Mouse (Mus musculus): ENCODE results near the gene Ppara. TPM values are rescaled to one million over a fixed set of nuclear protein-coding genes. Genes with fewer than 3 reads are reported as not detected.

Gene Ppara
- total RNA-seq, 2 experiments from 2014 or later = 30.9 to 107 TPM

GRCm38 (mm10) chr15:85792819-85793218, 58.0 kb downstream of the Ppara start:
- no peak for DNase-seq (ENCODE audit: low spot score in 2 of 2)

- no peak for DNase-seq (ENCODE audit: low spot score in 2 of 2)
Observed at GRCm38 (mm10) chr15:85795516-85795915, 60.7 kb downstream of the Ppara start.

DNA sequence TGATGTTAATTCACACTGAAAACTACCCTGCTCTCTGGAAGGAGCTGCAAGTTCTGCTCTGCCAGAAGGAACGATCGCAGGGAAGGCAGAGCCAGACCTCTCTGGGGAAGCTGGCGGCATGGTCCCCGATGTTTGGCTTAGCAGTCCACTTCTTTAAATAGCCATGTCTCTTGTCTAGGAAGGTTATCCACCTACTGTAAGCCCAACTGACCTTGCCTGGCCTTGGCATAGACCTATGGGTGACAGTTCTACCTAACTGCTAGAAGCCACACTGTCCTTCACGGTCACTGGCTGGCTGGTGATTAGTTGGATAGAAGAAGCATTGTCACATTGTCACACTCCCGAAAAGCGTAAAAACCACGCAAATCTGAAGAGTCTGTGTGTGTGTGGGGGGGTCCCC, 63.9 kb downstream of the Ppara start:
- no peak for DNase-seq (ENCODE audit: low spot score in 2 of 2)

GRCm38 (mm10) chr15:85802931-85803330, 68.1 kb downstream of the Ppara start:
- no peak for DNase-seq (ENCODE audit: low spot score in 2 of 2)

GRCm38 (mm10) chr15:85806886-85807285, 72.1 kb downstream of the Ppara start:
- DNase-seq (ENCODE audit: low spot score in 2 of 2) = no peak

DNA sequence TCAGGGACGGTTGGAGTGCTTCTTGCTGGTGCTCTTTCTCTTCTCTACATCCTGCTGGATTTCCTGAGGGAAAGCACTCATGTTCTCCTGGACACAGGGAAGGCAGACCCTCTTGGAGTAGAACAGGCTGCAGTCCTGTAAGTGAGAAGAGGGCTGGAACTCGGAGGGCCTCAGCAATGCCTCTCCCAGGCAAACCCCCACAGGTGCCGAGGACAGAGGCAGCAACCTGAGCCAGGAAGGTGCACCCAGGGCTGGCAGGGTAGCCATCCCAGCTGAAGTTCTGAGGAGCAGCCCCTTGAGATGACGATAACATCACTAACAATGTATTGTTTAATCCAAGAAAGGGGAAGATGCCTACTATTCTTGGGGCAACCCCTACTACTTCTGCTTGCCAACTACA, 72.6 kb downstream of the Ppara start:
- DNase-seq (ENCODE audit: low spot score in 2 of 2) = no peak

GRCm38 (mm10) chr15:85808031-85808430, 73.2 kb downstream of the Ppara start:
- DNase-seq (ENCODE audit: low spot score in 2 of 2) = no peak

GRCm38 (mm10) chr15:85808434-85808833, 73.7 kb downstream of the Ppara start:
- DNase-seq (ENCODE audit: low spot score in 2 of 2) = no peak

DNA sequence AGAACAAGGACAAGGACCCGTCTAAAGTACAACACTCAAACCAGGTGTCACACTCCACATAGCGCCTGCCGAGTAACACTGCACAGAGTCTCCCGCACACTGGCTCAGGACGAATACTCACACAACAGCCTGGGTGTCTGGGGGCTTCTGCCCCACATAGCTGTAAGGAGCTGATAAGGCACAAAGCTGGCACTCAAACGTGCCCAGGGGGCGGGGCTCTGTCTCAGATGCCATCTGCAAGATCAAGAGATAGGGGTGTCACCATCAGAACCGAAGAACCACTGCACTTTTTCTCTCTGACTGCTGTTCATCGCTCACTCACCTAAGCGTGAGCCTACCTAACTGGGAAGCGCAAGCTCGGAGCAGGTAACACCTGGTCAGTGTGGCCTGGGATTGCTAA, 74.3 kb downstream of the Ppara start:
- no peak for DNase-seq (ENCODE audit: low spot score in 2 of 2)

- no peak for DNase-seq (ENCODE audit: low spot score in 2 of 2)
Observed at GRCm38 (mm10) chr15:85810462-85810805, 75.7 kb downstream of the Ppara start.

- no peak for DNase-seq (ENCODE audit: low spot score in 2 of 2)
Observed at GRCm38 (mm10) chr15:85810806-85811521, 76.2 kb downstream of the Ppara start.

DNA sequence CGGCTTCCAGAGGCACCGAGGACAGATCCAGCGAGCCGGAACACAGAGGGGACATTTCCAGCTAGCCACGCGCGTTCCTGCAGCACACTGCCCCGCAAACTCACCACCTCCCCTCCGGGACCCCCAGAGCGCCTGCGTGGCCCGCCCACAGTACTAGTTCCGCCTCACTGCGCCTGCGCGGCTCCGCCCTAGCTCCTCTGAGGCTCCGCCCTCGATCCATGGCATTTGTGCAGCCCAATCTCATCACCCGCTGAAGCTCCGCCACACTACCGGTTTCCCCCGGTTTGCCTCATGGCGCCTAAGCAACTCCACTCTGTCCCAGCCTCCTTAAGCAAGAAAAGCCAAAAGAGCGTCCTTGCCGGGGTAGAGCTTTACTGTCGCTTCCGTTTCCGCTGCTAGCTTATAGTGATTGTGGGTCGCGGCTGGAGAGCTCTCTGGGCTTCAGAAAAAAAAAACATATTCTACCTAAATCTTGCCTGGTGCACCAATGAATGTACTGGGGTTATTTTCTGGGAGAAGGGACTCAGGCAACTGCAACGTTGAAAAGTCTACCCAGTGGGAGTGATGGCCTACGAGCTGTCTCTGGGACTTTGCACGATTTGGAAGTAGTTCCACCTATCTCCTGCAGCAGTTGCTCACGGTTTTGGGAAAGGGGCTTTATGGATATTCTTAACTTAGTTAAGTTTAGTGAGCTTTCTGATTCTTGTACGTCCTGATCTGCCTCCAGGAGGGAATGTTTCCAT, 76.9 kb downstream of the Ppara start, which contains the start of gene Cdpf1:
TSS of gene Cdpf1 (minus strand) at position 163 of the 743 bp plus-strand sequence.
- peak; percentile 100 for DNase-seq (ENCODE audit: low spot score in 2 of 2)

DNA sequence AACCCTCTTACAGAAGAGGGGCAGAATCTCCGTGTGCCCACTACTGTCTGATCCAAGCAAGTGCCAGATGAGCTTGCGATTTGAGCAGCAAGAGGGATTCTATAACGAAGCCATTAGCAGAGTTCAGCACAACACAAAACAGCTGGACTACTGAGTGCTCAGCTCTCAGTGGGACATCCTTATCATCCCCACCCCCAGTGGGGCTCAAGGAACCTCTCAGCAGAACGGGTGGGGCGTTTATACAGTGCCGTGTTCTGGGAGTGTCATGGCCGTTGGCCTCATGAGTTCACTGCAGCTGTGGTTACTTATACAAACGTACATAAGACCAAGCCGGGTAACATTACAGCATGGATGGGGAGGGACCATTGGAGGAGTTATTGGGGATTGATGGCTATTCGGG, 78.6 kb downstream of the Ppara start:
- DNase-seq (ENCODE audit: low spot score in 2 of 2) = no peak

DNA sequence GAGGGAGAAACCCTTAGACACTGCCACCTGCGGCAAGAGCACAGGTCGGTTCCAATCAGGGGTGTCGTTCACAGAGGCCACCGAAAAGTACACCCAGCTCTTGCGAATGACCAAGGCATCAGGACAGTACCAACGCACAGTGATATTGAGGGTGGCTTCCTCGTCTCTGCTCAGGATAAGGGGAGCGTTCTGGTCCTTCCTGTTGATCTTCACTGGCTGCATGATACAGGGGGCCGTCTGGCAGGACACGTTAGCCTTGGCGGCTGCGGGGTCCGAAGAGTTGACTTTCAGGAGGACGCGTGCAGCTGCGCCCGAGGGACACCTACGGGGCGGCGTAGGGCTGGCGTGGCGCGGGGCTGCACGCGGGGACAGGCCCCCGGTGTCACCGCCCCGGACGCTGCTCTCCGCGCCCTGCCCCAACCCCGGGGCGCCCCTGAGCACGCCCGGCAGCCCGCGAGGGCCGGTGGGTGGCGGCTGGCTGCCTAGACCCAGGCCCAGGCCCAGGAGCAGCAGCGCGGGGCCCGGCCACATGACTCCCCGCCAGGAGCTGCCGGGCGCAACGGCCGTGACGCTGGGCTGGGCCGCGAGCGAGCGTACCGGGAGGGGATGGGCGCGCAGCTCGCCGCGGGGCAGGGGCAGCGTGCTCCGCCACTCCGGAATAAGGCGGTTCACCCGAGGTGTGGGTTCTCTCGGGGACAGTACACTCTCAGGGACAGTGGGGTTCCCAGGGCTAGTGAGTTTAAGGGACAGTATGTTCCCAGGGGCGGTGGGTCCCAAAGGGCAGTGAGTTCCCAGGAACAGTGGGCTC, 86.6 kb downstream of the Ppara start, which contains the start of gene Pkdrej:
TSS of gene Pkdrej (minus strand) at position 532 of the 808 bp plus-strand sequence.
- DNase-seq (ENCODE audit: low spot score in 2 of 2) = peak; percentile 51 to 52

- DNase-seq (ENCODE audit: low spot score in 2 of 2) = no peak
Observed at GRCm38 (mm10) chr15:85822011-85822359, 87.2 kb downstream of the Ppara start.

DNA sequence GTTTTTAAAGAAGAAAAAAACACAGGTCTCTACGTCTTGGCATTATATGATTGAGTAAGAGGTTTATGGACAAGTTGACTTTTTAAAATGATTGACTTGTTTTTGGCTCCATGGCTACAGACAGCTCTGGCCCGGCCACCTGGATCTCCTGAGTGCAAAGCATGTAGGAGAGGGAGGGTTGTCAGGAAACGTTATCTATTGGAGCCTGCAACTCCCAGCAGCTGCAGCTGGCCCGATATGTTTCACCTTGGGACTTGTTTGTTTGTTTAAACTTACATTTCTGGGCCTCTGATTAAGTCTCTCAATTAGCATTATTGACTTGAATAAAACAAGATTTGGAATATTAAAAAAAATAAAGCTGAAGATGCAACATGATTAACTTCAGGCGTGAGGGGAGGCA, 91.9 kb downstream of the Ppara start:
- DNase-seq (ENCODE audit: low spot score in 2 of 2) = no peak

DNA sequence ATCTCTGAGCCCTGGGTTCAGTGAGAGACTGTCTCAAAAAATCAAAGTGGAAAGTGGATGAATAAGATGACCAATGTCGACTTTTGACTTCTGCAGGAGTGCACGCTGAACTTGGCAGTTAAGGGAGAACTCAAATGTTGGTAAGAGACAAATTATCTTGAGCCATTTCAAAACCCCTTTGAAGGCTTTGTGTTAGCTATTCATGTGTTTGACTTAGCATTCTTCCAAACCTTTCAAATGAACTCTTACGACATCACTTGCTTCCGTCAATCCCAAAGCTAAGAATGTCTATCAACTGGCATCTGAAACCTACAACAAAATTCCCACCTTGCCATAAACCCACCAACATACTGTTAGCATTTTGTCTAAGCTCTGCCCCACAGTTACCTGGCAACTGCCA, 93.3 kb downstream of the Ppara start:
- no peak for DNase-seq (ENCODE audit: low spot score in 2 of 2)

DNA sequence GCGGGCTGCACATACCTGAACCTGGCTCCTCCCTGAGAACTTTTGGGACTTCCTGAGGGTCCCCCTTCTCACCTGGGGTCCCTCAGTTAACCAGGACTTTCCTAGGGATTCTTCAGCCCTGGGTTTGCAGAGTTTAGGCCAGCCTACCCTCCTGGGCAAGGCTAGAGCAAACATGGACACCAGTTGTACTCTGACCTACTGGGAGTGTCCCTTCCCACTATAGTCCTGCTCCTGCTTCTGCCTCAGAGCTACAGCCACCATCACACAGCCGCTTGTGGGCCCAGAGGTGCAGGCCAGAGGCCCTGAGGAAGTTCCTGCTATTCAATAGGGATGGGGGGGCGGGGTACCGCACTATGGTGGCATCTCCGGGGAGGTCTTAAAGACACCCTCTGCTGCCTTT, 94.7 kb downstream of the Ppara start:
- no peak for DNase-seq (ENCODE audit: low spot score in 2 of 2)

DNA sequence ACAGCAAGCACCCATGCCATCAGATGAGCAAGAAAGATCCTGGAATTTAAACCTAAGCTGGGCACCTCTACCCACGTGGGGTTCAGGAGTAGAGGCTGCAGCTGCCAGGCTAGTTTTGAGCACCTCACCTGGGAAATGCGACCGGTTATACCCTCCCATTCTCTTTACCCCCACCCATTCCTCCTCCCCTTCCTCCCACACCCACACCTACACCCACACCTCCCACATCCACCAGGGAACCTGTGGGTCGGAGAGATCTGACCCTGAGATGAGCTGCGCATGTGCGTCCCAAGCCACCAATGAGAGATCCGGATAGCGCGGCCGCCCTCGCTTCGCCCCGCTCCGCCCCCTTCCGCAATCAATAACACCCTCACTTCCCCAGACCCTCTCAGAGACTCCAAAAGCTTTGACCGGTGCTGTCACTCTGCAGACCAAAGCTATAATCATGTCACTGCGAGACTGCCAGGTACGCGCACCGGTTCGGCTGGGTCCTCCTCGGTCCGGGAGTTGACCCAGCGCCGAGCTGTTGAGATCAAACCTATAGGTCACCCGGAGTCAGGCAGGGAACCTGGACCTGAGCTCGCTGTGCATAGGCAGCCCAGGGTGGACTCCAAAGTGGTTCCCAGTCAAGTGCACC, 97.3 kb downstream of the Ppara start, which contains the start of gene Ttc38:
TSS of gene Ttc38 (plus strand) at position 353 of the 637 bp plus-strand sequence.
- peak; percentile 82 to 84 for DNase-seq (ENCODE audit: low spot score in 2 of 2)

GRCm38 (mm10) chr15:85832599-85832998, 97.8 kb downstream of the Ppara start:
- DNase-seq (ENCODE audit: low spot score in 2 of 2) = no peak

DNA sequence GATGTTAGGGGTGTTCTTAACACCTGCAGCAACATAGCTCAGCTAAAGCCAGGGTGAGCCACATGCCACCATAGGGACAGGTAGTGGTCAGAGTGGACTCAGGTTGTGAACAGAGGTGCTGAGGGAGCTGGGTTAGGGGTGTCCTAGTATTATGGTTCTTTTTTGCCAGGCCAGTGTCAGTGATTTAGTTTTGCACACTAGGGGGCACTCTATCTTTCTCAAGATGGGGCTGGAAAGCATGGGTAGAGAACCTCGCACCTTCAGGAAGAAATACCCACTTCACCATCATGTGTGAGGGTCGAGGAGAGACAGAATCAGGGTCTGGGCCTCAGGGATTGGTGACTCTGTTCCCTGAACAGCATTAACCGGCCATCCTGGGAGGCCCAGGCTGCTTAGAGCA, 100.6 kb downstream of the Ppara start:
- no peak for DNase-seq (ENCODE audit: low spot score in 2 of 2)

All from adrenal gland, adult 18-20 months (tissue).